Mouse (Mus musculus) spleen, adult 12 weeks (tissue): ENCODE data around the gene Smim7.

Experiments used
- DNase-seq: peaks from one replicate; pipeline ENCODE4 v3.0.0; 2022; ENCODE audit warnings: low spot score

Gene Smim7

DNA sequence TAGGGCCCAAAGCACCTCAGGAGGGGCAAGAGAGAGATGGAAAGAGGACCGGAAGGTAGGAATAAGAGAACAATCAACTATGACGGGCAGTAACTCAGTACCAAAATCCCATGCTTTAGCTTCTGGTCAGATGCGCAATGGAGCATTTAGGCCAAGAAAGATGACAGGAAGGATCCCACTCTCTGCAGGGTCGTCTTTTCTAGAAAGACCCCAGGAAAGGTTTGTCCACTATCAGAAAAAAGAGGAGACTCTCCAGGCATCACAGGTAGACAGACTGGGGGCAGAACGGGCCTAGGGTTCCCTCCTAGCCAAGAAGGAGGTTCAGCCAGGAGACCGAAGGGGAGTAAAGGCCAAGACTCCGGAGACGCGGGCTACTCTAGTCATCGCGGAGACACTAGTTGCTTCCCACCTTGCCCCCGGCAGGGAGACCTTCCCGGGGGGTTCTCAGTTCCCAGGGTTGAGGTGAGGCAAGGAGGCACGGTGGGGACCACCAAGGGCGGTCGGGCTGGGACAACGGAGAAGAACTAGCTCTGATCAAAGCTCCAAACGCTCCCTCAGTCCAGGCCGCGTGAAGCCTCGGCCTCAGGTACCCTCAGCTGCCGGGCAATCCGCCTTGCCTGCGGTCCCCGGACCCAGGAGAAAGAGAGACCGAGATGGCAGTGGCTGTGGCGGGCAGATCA lies 23.6 kb downstream of the Smim7 start:
- peak; percentile 37 for DNase-seq

DNA sequence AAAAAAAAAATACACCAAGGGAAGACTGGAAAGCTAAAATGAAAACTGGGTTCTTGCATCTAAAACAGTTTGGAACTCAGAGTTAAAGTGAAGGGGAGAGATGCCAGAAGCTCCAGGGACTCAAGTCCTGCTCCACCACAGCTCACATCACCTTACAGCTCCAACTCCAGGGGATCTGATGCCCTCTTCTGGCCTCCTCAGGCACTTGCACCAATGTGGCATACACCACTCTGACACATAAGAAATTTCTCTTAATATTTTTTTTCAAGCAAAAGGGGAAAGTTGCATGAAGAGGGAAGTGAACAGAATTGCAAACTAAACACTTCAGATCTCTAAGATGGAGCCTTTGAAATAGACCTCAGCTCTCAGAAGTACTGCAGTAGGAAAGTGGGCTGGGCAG lies 31.7 kb downstream of the Smim7 start:
- no peak for DNase-seq

DNA sequence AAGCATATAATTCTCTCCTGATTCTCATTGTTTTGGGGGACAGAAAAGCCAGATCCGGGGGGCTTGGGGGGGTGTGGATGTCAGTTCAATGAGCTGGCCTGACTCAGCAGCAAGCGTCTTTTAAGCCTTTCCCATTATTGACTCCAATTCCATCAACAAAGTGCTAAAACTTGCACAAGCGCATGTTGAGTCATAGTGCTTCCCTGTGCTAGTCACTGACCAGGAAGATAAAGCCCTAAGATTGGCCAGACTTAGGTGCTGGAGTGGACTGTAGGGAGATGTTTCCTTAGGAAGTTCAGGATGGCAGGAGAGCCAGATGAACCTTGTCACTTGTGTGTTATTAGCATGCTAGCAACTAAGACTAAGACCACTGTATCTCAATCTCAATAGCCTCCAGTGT lies 36.0 kb downstream of the Smim7 start:
- DNase-seq, result no peak

GRCm38 (mm10) chr8:72532103-72532502 lies 38.8 kb downstream of the Smim7 start:
- DNase-seq, result no peak

DNA sequence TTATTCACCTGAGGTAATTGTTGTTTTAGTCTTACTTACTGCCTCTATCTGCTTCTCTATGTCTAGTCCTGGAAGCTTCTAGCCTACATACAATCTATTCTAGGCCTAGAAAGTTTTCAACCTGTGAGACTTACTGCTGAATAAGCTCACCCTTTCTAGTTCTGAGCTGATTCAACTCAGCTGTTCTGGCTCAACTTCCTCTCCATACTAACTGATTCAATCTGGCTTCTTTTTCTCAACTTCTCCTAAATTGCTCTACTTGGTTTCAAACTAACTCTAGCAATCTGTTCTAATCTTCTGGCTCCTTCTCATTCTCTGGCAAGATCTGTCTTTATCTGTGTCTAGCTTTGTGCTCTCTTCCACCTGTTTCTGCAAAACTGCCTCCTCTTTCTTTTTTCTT lies 49.0 kb downstream of the Smim7 start:
- no peak for DNase-seq

- DNase-seq, result no peak
These were observed 53.4 kb downstream of the Smim7 start for GRCm38 (mm10) chr8:72517421-72517988.
